Mouse (Mus musculus) liver, adult 2 months (tissue): ENCODE results near the gene Plppr1. TPM values are rescaled to one million over a fixed set of nuclear protein-coding genes. Genes with fewer than 3 reads are reported as not detected.

Experiments used
- DNase-seq: peaks from one replicate; pipeline ENCODE4 v3.0.0-alpha.2; 2011; ENCODE audit warnings: low read depth, low spot score; ENCODE audit errors: extremely low read depth
- H3K27ac ChIP-seq: fragments of 200-500 bp; replicated peaks from 2 replicates; pipeline ENCODE4 v1.5.1; 2012; ENCODE audit warnings: low read depth, mild to moderate bottlenecking, control low read depth, inconsistent platforms, low read length; ENCODE audit not compliant: insufficient read depth
- H3K27me3 ChIP-seq: fragments of 200-500 bp; 2 replicates; pipeline ENCODE4 v1.6.1; 2012; ENCODE audit warnings: mild to moderate bottlenecking, moderate library complexity, low read length, inconsistent platforms; ENCODE audit not compliant: control insufficient read depth, insufficient read depth
- H3K36me3 ChIP-seq: fragments of 200-500 bp; 2 replicates; pipeline ENCODE4 v1.6.1; 2012; ENCODE audit warnings: low read length, inconsistent platforms; ENCODE audit not compliant: control insufficient read depth, insufficient read depth
- H3K4me1 ChIP-seq: fragments of 200-500 bp; 2 replicates; pipeline ENCODE4 v1.6.1; 2011; ENCODE audit warnings: low read length; ENCODE audit not compliant: control insufficient read depth, insufficient read depth
- H3K4me3 ChIP-seq: fragments of 200-500 bp; 2 replicates; pipeline ENCODE4 v1.5.1; 2011; ENCODE audit warnings: low read depth, mild to moderate bottlenecking, control low read depth, low read length, moderate library complexity; ENCODE audit not compliant: insufficient read depth
- H3K79me2 ChIP-seq: fragments of 200-500 bp; 2 replicates; pipeline ENCODE4 v1.6.1; 2012; ENCODE audit warnings: inconsistent platforms, mild to moderate bottlenecking, low read length, moderate library complexity; ENCODE audit not compliant: control insufficient read depth, insufficient read depth
- H3K9ac ChIP-seq: fragments of 200-500 bp; 2 replicates; pipeline ENCODE4 v1.6.1; 2012; ENCODE audit warnings: low read depth, mild to moderate bottlenecking, control low read depth, inconsistent platforms, low read length
- CTCF ChIP-seq: fragments of 200-500 bp; IDR thresholded peaks from 2 replicates; pipeline ENCODE4 v1.5.1; 2011; ENCODE audit warnings: low read depth, low read length, control low read depth
- POLR2A ChIP-seq: fragments of 200-500 bp; IDR thresholded peaks from 2 replicates; pipeline ENCODE4 v1.6.1; 2011; ENCODE audit warnings: low read length, control low read depth; ENCODE audit not compliant: insufficient read depth; ENCODE audit errors: extremely low read depth
- WGBS: fragments of 180-500 bp; shearing (Covaris S2); methylation state at CpG from one replicate; pipeline ENCODE4 v1.1.7; 2018; 5-methylcytosine and 5-hydroxymethylcytosine counted together
- polyA plus RNA-seq: library from polyadenylated mRNA; depleted of rRNA; stranded (reverse); fragments of >200 nt; gene quantifications from 2 replicates; pipeline ENCODE4 v1.2.3, GENCODE M21; 2012
- total RNA-seq: library from RNA; depleted of rRNA; stranded (reverse); fragments of >200 nt; gene quantifications from 2 replicates; pipeline ENCODE4 v1.2.3, GENCODE M21; 2014

Gene Plppr1
- total and polyA plus RNA-seq, 2 experiments = under 0.01 TPM; not detected in 1

DNA sequence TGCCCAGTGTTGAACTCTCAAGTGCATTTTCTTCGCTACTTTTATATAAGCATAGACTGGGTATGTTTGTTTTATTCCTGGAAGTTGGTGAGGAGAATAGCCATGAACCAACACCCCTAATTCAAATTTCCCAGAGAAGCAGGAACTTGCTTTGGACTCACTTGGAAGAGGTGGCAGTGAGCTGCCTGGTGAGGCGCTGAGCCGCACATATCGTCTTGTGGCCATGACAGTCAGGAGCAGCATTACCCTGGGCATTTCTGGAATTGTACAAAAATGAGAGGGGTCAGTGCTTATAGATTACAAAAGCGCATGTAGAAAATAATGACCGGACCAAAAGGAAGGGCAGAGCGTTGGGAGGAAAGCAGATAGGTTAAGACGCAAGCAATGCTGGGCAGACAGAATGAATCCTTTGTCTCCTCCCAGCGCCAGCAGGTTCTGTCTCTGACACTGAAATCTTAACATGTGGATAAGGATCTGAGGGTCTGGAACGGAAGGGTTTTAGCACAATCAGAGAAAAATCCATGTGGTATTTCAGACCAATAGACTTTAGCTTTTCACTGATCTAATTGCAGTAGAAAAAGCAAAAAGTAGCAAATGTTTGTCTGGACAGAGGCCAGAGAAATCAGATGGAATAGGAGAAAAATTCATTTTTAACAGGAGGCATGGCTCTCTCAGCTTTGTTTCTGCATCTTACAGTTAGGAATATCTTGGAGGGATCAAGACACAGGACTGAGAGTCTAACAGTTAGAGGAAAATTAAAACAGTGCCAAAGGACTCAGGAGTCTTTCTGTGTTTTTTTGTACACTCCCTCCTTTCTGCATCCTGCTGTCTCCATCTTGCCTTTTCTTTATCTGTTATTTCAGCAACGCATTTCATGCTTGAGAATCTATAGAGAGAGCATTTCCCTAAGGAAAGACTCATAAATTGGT lies 153.8 kb downstream of the Plppr1 start:
- H3K79me2 ChIP-seq = no peaks in the 10 kb centered on the region
- no peaks in the 10 kb centered on the region for H3K27me3 ChIP-seq
- H3K27ac ChIP-seq = no peak overlapping the region
- no peaks in the 10 kb centered on the region for H3K4me1 ChIP-seq
- no peak overlapping the region for H3K9ac ChIP-seq
- WGBS = 86% methylated on average over 11 of the region's 11 CpGs
- H3K36me3 ChIP-seq = no peaks in the 10 kb centered on the region
- no peak for TF ChIP-seq CTCF
- TF ChIP-seq POLR2A = no peak
- no peak overlapping the region for H3K4me3 ChIP-seq
- no peak for DNase-seq

DNA sequence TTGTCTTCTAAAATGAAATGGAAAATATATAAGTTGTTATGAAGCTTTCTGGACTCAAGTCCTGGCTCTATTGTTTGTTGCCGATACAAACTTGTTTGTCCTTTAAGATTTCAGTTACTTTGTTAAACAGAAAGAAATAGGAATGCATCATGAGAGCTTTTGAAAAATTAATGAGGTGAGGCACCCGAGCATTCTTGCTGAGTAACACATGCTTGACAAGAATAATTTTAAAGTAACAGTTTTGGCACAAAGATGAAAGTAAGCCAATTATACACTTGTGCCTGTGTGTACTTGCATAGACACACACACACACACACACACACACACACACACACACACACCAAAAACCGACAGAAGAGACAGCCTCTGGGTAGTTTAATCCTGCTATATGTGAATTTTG lies 155.3 kb downstream of the Plppr1 start:
- no peaks in the 10 kb centered on the region for H3K4me1 ChIP-seq
- TF ChIP-seq CTCF (no peak), POLR2A (no peak)
- DNase-seq = no peak
- no peak overlapping the region for H3K4me3 ChIP-seq
- no peaks in the 10 kb centered on the region for H3K27me3 ChIP-seq
- no peak overlapping the region for H3K9ac ChIP-seq
- H3K79me2 ChIP-seq = no peaks in the 10 kb centered on the region
- H3K36me3 ChIP-seq = no peaks in the 10 kb centered on the region
- no peak overlapping the region for H3K27ac ChIP-seq
- WGBS = 83% methylated on average over 3 of the region's 3 CpGs

DNA sequence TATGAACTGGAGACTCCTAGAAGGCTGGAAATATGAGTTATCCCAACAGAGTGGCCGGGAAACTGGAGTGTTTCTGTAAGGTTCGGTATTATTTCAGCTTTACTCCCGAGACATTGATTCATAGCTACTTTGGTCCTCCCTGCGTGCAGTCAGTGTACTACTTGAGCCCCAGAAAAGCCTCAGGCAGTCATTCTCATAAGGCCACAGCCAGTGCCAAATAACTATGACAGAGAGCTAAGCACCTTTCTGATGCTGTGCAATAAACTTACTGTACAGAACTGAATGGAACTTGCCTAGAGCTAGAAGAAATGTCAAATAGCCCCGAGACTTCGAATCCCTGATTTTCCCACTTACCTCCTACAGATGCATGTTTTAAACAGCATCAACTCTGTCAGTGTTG lies 164.4 kb downstream of the Plppr1 start:
- no peaks in the 10 kb centered on the region for H3K79me2 ChIP-seq
- no peak for TF ChIP-seq POLR2A
- TF ChIP-seq CTCF = no peak
- no peaks in the 10 kb centered on the region for H3K4me1 ChIP-seq
- no peak overlapping the region for H3K27ac ChIP-seq
- no peak overlapping the region for H3K4me3 ChIP-seq
- no peak overlapping the region for H3K9ac ChIP-seq
- H3K27me3 ChIP-seq = no peaks in the 10 kb centered on the region
- WGBS = 95% methylated on average over 6 of the region's 6 CpGs
- no peak for DNase-seq
- H3K36me3 ChIP-seq = no peaks in the 10 kb centered on the region

DNA sequence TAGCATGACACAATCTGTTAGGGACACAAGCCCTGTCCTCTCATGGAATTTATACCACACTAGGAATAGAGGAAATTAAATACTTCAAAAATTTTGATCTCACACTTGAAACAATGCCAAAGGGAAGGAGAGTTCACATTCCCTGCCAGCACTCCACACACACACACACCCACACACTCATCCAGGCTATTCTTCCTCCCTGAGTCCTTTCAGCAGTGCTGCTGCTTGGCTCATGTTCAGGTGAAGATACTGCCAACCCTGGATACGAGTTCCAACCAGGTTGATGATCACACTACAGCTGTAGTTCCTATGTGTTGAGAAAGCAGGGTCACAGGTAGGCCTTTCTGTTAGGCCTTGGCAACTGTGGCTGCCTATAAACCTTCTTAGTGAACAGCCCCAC lies 165.9 kb downstream of the Plppr1 start:
- WGBS = 6% methylated on average over 1 of the region's 1 CpGs
- peak; percentile 77 for DNase-seq
- Histone ChIP-seq H3K4me3 (no peak overlapping the region), H3K9ac (no peak overlapping the region), H3K36me3 (no peaks in the 10 kb centered on the region), H3K79me2 (no peaks in the 10 kb centered on the region), H3K4me1 (no peaks in the 10 kb centered on the region), H3K27me3 (no peaks in the 10 kb centered on the region), H3K27ac (no peak overlapping the region)
- no peak for TF ChIP-seq CTCF
- no peak for TF ChIP-seq POLR2A

GRCm38 (mm10) chr4:49232206-49233031 lies 173.3 kb downstream of the Plppr1 start:
- H3K4me3 ChIP-seq = no peak overlapping the region
- H3K79me2 ChIP-seq = no peaks in the 10 kb centered on the region
- TF ChIP-seq CTCF = no peak
- no peak for TF ChIP-seq POLR2A
- 93% methylated on average over 11 of the region's 11 CpGs for WGBS
- H3K27ac ChIP-seq = no peak overlapping the region
- H3K4me1 ChIP-seq = no peaks in the 10 kb centered on the region
- H3K9ac ChIP-seq = no peak overlapping the region
- DNase-seq = no peak
- no peaks in the 10 kb centered on the region for H3K27me3 ChIP-seq
- H3K36me3 ChIP-seq = no peaks in the 10 kb centered on the region
